Mouse (Mus musculus) v-Abl transformed pro-B cells (cell line): Measurements from ENCODE around the gene Gm17617.

Source experiments
- in situ Hi-C, 2 experiments: fragments of 400-800 bp; cut with MboI; formaldehyde crosslinking; loops; one replicate each; pipeline ENCODE4 v1.15.1; 2025; ENCODE audit not compliant: unreplicated experiment in 2 of 2

Gm17617 gene

DNA sequence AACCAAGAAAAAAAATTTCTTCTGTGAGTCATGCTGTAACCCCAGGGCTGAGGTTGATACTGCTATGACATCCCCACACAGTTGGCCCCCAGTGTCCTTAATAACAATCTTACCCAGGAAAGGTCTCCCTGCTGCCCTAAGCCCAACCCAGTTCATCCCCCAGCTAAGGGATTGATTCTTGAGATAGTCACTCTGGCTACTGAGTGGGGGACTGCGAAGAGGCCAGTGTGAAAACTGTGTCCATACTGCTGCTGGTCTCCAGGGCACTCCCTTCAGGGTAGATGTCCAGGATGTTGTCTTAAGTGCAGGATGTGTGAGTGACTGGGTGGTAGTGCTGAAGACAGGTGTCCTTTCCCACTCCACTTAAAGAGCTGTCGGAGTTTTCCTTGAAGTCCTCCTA lies at the start of gene Gm17617:
Gene Gm17617 (minus strand): TSS at position 101 of the 400 bp plus-strand sequence.
- in situ Hi-C loops, result no loop called here

DNA sequence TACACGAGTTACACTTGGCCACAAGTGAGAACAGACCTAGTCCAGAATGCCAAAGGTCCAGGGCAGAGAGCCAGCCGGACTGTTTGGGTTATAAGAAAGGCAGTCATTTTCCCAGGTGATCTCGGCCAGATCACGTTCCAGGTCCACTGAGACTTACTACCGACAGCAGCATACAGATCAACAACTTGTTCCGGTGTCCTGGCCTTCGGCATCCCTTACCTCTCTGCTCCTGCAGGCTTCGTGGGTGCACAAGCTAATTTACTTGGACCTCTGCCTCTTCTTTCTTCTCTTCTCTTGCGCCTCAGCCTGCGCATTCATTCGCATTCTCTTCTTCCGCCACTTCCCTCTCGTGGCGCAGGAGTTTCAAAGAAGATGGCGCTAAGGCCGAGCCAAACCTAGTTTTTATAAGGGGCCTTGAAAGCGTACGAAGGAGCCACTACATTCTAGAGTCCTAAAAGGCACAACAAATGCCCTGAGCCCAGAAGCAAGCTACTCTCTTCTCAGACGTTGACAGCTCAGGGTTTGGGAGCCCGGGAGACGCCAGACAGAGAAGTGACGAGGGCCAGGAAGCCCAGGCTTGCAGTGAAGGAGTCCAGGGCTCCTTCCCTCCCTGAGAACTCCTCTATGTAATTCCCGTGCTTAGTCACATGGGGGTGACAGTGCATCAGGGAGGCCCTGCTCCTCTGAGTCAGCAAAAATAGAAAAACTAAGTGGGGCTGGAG lies 49.0 kb upstream of the Gm17617 start:
- in situ Hi-C loops, result no loop called here

DNA sequence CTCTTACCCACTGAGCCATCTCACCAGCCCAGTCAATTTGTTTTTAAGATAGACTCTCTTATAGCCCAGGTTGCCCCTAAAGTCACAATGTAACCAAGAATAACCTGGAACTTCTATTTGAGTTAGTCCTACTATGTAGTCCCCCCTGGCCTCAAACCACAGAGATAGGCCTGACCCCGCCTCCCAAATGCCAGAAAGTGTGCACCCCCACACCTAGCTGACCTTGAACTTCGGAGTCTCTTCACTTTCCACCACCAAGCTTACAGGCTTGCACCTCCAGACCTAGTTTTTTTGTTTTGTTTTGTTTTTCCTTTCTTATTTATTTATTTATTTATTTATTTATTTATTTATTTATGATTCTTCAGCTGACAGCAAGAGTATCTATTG lies 48.4 kb upstream of the Gm17617 start:
- in situ Hi-C loops, result no loop called here

DNA sequence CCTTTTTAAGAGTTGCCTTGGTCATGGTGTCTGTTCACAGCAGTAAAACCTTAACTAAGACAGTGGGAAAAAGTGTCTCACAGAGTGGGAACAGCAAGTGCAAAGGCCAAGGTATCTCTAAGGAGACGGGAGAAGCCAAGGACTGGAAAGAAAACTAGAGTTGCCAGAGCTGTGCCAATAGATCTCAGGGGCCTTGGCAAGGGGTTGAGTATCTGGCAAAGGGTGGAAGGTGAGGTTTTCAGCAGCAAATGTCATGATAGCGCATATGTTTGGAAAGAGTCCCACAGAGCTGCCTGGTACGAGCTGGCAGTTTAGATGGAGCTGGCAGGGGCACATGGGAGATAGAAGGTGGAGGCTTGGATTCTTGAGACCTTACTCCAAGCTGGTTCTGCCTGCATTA lies 46.2 kb upstream of the Gm17617 start:
- in situ Hi-C loops, result loop anchor here (5.0 kb wide), 1 partner anchor 382 kb away; no protein-coding TSS in a partner anchor

DNA sequence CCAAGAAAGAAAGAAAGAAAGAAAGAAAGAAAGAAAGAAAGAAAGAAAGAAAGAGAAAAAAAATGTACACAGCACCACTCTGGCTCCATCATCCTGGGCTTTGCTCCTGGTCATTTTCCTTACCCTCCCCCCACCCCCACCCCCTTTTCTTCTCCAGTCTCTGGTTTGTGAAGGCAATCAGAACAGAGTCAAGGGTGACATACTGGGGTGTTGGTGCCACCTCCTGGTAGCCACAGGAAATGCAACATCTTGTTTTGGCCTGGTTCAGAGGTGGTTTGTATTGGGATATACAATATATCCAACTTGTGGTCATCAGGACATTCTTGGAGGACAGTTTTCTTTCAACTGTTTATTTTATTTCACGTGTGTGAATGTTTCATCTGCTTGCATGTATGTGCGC lies 45.2 kb upstream of the Gm17617 start:
- in situ Hi-C loops, result loop anchor here (5.0 kb wide), 1 partner anchor 381 kb away; no protein-coding TSS in a partner anchor

DNA sequence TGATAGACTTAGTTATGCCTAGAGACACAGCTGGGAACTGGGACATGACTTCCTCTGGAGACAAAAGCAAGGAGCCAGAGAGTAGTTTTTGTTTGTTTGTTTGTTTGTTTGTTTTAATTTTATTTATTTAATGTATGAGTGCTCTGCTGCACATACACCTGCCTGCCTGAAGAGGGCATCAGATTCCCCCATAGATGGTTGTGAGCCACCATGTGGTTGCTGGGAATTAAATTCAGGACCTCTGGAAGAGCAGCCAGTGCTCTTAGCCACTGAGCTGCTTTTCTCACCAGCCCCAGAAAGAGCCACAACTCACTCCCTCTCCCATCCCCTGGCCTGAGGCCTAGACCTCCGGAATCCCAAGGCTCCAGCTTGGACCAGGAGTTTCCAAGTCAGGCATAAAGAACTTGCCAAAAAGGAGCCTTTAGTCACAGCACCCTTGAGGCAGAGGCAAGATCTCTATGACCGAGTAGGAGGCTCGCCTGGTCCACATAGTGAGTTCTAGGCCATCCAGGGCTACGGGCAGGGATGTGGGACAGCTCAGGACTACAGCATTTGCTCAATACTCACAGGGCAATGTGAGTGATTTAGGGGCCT lies 44.7 kb upstream of the Gm17617 start:
- in situ Hi-C loops, result loop anchor here (5.0 kb wide), 1 partner anchor 381 kb away; no protein-coding TSS in a partner anchor

DNA sequence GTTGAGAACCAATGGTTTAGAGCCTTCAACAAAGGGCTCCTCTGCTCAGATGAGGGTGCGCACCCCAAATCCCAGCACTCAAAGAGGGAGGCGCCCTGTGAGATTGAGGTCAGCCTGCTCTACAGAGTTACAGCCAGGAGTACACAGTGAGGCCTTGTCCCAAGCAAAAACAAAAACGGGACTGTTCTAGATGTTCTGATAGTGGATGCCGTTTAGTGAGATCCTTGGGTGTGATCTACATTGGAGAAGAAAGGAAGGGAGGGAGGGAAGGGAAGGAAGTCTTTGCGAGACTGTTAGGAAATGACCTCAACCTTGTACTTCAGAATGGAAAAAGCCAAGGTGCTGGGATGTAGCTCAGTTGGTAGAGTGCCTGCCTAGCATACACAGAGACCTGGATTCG lies 42.9 kb upstream of the Gm17617 start:
- in situ Hi-C loops, result loop anchor here (5.0 kb wide), 1 partner anchor 379 kb away; no protein-coding TSS in a partner anchor

DNA sequence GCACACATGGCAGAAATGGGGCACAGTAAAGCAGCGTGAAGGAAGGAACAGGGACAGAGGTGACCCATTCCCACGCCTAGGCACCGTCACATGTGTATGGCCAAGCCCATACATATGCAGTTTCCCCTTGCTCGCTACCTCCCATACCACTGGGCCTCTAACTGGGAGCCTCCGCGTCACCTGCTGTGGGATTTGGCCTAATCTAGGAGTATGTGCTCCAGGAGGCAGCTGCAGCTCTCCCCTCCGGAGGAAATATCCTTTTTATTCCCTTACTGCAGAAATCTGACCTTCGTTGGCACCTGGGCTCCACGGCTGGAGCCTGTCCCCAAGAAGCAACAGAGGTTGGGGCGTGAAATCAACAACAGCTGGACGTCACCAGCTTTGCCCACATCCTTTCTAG lies 41.0 kb upstream of the Gm17617 start:
- in situ Hi-C loops, result loop anchor here in 1 of 2 experiments (25.0 kb wide), 1 partner anchor 1387 kb away; no protein-coding TSS in a partner anchor

DNA sequence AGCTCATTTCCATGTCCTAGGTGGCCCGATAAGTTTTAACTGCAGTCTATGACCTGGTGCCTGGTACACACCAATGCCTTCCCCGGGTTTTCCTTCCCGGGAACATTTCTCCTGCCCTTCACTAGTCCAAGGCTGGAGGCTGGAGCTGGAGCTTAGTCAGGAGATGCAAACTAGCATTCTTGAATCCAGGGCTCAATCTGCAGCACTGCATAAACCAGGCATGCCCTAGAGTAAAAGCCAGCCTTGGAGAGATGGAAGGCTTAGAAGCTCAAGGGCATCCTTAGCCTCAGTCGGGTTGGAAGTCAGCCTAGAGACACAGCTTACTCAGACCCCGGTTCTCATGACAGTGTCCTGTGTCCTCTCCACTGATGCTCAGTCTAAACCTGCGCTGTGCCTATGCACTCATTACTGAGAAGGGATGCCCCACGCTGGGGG lies 39.0 kb upstream of the Gm17617 start:
- in situ Hi-C loops, result loop anchor here in 1 of 2 experiments (25.0 kb wide), 1 partner anchor 1385 kb away; no protein-coding TSS in a partner anchor

DNA sequence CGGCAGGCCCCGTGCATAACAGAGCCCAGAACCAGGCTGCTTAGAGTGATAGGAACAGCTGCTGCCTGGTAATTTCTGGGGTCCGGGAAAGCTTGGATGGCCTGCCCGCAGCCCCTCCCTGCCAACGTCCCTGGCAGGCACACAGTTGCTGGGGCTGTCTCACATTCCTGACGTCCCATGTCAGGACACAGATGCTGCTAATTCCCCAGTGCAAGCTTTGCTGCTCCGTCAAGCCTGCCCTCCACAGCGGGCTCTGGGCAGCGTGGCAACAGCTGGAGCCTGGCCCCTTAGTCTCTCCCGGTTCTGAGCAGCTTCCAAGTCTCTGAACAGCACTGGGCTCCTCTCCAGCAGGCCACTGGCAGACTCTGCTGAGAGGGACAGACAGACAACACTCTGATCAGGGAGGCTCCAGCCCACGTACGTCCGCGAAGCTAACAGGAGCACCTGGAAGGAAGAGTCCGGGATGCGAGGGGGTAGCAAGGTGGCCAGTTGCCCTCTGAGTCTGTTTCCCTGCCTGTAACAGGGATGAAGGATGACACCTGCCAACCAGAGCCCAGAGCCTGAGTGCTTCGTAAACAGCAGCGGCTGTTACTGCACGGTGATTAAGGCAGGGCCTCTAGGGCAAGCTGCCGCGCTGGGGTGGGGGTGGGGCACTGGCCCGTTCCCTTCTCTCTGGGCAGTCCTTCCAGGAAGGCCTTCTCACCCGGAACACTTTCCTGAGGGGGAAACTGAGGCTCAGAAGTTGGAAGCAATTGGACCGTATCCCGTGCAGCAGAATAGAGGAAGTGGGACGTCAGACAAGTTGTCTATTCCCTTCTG lies 38.4 kb upstream of the Gm17617 start:
- in situ Hi-C loops, result loop anchor here in 1 of 2 experiments (25.0 kb wide), 1 partner anchor 1384 kb away; no protein-coding TSS in a partner anchor

DNA sequence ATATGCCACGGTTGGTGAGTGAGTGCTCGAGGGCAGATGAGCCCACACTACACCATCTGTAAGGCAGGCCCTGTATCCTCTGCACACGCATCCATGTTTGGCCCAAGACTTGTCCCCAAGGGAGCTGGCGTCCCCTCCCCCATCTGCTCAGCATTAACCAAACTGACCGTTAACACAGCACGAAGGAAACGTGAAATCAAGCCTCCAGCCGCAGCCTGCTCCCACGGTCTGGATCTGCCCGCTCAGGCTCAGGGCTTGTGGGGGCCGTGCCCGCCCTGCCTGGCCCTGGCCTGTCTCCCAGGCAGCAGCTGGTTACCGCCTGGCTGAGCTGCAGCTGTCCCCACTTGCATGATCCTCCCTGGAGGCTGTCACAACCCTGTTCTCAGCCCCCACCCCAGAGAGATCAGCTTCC lies 35.6 kb upstream of the Gm17617 start:
- in situ Hi-C loops, result loop anchor here in 1 of 2 experiments (25.0 kb wide), 1 partner anchor 1382 kb away; no protein-coding TSS in a partner anchor

DNA sequence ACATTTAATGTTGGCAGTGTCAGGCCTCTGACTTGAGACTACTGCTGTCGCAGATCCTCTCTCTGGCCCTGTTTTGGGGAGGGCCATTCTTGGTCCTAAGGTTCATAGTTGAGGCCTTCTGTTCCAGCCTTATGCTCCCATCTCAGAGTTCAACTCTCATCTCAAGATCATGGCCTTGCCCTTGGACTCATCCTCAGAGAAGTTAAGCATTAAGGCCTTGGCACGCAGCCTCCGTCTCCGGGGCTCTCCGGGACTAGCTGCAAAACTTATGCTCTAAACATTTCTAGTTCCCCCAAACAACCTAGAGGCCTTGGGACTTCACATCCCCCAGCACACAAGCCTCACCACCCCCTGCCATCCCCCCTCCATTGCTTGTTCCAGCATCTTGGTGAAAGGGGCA lies 34.9 kb upstream of the Gm17617 start:
- in situ Hi-C loops, result loop anchor here in 1 of 2 experiments (25.0 kb wide), 1 partner anchor 1381 kb away; no protein-coding TSS in a partner anchor

DNA sequence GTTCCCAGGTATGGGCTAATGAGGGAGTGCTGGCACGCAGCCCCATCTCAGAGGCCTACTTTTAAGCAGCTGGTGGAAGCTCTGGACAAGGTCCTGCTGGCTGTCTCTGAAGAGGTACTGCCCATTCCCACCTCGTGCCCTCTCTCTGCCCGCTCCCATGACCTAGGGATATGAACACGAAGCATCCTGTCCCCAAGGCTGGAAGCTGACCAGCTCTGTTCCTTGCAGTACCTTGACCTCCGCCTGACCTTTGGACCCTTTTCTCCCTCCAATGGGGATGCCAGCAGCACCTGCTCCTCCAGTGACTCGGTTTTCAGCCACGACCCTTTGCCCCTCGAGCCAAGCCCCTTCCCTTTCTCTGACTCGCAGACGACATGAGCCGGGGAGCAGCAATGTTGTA lies 34.5 kb upstream of the Gm17617 start:
- in situ Hi-C loops, result loop anchor here in 1 of 2 experiments (25.0 kb wide), 1 partner anchor 1380 kb away; no protein-coding TSS in a partner anchor

DNA sequence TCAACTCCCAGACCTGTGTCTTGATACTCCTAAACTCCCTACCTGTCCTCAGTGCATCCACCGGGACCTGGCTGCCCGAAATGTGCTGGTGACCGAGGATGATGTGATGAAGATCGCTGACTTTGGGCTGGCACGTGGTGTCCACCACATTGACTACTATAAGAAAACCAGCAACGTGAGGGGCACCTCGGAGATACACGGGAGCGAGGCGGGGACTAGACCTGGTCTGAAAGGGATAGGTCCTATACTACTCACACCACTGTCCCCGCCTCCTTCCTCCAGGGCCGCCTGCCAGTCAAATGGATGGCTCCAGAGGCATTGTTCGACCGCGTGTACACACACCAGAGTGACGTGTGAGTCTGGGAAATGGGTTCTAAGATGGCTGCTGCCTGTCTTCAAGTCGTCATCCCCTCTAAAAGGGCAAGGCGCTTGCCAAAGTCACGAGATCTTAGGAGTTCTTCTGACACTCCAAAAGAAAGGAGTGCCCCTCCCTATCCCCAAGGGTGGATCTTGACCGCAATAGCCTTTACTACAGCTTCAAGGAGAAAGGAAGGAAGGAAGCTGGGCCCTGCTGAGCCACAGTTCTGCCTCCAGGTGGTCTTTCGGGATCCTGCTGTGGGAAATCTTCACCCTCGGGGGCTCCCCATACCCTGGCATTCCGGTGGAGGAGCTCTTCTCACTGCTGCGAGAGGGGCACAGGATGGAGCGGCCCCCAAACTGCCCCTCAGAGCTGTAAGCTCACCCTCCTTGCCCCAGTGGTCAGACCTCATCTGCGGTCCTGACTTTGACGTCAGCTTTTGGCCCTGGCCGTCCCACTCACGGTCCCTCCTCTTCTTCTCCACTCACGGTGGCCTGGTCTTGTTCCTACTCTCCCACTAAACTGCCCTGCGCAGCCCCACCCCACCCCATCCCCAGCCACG lies 33.7 kb upstream of the Gm17617 start:
- in situ Hi-C loops, result loop anchor here in 1 of 2 experiments (25.0 kb wide), 1 partner anchor 1380 kb away; no protein-coding TSS in a partner anchor

DNA sequence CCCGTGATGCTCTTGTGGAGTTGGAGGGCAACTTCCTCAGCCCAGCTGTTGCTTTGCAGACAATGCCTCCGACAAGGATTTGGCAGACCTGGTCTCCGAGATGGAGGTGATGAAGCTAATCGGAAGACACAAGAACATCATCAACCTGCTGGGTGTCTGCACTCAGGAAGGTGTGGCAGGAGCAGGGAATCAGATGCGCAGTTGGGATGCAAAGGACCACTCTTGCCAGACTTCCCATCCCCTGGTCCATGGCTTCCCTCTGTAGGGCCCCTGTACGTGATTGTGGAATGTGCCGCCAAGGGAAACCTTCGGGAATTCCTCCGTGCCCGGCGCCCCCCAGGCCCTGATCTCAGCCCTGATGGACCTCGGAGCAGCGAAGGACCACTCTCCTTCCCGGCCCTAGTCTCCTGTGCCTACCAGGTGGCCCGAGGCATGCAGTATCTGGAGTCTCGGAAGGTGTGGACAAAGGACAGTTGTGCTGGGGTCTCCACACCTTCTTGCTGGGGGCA lies 32.5 kb upstream of the Gm17617 start:
- in situ Hi-C loops, result loop anchor here in 1 of 2 experiments (25.0 kb wide), 1 partner anchor 1379 kb away; no protein-coding TSS in a partner anchor

DNA sequence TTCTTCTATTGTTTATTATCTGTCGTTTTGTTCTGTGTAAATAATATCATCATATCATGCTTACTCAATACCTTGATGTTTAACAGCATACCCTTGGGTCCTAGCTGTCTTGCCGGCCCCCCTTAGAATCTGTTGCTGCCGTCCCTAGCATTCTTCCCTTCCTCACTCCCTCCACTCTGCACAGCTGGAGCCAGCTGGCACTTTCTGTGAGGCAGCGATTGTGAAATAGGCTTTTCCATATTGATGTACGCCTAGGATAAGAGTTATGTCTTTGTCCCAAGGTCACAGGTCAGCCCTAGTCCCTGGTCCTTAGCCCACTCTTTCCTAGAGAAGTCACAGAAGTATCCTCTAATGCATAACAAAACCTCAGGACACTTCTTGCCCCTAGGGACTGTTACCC lies 30.2 kb upstream of the Gm17617 start:
- in situ Hi-C loops, result loop anchor here in 1 of 2 experiments (25.0 kb wide), 1 partner anchor 1376 kb away; no protein-coding TSS in a partner anchor

DNA sequence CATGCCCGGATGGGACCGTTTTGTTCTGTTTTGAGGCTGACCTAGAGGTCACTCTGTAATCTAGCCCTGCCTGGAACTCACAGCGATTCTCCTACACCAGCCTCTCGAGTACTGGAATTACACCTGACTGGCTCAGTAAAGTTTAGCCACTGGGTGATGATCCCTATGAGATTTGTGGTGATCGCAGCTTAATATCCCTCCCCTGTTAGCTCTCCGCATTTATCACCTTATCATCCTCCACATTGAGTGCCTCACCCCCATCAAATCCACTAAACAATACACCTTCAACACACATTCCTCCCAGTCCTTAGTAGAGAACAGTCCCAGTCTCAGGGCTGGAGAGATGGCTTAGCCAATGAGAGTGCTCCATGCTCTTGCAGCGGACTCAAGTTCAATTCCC lies 29.0 kb upstream of the Gm17617 start:
- in situ Hi-C loops, result loop anchor here in 1 of 2 experiments (25.0 kb wide), 1 partner anchor 1375 kb away; no protein-coding TSS in a partner anchor

DNA sequence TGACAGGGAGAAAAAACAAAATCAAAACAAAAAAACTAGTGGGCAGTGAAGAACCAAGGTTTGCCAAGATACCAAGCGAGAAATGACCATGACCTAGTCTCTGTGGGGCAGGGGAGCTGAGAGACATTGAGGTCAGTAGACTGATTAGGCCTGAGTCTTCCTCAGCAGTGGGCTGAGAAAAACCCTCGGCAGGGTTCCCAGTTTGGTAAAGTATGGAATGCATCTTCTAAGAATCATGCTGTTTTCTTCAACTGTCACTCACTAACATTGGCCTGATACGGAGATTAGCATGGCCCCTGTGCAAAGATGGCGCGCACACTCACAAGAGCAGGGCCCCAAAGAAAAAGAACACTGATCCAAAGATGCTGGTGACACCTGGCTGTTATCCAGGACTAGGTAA lies 20.6 kb upstream of the Gm17617 start:
- in situ Hi-C loops, result loop anchor here in 1 of 2 experiments (25.0 kb wide), 1 partner anchor 1367 kb away; no protein-coding TSS in a partner anchor
